Mouse (Mus musculus) mesoderm, embryonic 11.5 days (tissue): Measurements from ENCODE around the gene Mn1.
A peak's percentile ranks its signal among the peaks of the same experiment; 100 is the strongest.

Source experiments
- DNase-seq: peaks from one replicate; pipeline ENCODE4 v3.0.0-alpha.2; 2012; ENCODE audit warnings: low read depth, low spot score

Mn1 gene

DNA sequence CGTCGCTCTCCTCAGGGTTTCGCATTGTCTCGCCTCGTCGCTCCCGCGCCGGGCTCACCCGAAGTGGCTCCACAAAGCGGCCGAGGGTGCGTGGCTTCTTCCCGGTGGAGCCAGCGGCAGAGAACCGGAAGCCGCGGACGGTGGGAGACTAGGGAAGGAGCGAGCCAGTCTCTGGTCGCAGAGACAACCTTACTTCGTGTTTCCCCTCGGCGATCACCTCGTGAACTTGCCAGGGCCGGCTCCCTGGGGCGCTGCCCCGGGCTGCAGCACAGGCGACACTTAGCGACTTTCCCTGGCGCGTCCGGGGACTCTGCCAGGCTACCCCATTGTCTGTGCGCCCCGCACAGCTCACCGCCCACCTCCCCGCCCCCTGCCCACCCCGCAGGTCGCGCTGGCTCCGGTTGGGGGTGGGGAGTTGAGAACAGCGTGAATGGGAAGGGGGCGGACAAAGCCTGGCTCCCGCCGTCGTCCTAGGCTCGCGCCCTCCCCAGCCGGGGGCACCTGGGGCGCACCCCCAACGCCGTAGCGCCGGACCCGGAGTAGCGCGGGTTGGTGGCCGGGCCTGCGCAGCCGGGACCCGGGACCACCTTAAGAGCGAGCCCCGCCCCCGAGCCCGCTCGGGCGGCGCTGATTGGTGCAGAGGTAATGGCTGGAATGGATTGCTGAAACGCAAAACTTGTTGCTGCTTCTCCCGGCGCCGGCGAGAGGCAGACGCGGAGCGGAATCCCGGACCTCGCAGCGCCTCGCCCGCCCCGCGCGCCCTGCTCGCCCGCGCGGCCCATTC is at the start of gene Mn1:
Mn1 (plus strand) TSS at position 772 of the 784 bp plus-strand sequence.
- peak; percentile 96 for DNase-seq

DNA sequence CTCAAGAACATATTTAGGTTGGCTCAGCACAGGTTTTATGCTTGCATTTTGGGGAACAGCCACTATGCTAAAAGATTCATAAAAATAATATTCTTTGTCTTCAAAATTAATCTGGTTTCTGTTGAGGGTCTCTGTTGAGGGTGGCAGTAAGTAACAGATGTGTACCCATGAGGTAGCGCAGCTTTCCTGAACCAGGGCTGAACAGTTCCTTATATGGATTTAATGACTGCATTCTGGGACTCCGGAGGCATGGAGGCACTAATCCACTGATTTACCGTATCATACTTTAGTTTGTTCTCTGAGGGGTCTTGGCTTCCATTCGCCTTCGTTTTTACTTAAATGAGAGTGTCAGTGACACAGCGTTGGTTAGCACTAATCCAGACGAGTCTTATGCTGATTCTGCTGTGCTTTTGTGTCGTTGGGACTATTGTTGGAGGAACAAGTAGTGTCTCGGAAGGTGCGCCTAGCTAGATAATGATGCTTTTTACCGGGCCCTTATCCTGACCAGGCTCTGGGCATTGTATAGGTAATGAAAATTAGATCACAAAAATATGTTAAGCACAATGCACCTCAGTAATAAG is 49.1 kb upstream of the Mn1 start:
- no peak for DNase-seq

- peak; percentile 38 for DNase-seq
Observed at GRCm38 (mm10) chr5:111368576-111368975, 48.6 kb upstream of the Mn1 start.

GRCm38 (mm10) chr5:111375616-111376015 is 41.5 kb upstream of the Mn1 start:
- no peak for DNase-seq

GRCm38 (mm10) chr5:111376276-111377020 is 40.7 kb upstream of the Mn1 start:
- DNase-seq = no peak

DNA sequence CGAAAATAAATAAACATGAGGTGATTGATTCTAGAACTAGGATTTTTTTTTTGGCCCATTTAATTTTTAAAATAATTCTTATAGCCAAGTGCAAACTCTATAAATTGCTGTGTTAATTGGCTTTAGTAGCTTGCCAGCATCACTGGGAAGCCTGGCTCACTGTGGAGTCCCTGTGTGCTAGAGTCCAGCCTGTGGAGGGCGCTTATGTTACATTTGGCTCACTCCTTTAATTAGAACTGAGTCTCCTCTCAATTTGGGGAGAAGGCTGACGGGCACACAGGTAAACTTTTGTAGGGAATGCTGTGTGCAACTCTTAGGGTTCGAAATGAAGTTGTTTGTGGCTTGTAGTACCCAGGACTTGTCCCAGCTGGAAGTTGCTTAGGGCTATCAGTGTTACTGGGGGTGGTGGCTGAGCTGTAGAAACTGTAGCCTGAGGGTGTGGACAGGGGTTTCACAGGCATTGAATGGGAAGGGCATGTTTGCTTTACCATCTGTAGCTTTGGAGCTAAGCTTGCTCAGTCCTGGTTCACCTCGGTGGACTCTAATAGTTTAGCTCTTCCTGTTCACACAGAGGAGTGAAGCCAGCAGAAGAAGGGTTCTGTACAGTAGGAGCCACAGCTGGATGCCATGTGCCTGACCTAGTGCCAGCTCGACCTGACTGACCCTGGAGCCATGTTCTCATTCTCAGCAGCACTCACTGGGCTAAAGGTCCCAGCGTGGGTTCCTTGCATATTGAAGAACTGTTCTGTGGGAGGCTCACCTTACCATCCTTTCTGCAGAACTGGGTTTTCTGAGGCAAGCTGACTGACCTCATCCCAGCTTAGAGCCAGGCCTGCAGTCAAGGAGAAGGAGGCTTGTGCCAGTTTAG is 38.8 kb upstream of the Mn1 start:
- DNase-seq = no peak

DNA sequence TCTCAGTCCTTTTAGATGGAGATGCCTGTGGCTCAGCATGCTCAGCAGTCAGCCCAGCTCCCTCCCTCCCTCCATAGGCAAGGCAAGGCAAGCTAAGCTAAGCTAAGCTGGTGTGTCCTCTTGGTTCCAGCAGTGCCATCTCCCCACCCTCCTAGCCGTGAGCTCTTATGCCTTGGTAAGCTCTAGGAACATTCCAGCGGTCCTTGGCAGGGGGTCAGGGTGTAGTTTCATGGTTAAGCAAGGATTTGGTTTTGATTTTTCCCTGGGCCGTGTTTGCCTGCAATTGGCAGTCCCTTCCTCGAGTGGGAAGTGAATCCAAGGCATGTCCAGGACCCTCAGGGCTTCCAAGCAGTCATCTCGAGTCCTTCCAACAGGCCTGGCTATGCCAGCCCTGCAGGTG is 33.8 kb upstream of the Mn1 start:
- DNase-seq = no peak

DNA sequence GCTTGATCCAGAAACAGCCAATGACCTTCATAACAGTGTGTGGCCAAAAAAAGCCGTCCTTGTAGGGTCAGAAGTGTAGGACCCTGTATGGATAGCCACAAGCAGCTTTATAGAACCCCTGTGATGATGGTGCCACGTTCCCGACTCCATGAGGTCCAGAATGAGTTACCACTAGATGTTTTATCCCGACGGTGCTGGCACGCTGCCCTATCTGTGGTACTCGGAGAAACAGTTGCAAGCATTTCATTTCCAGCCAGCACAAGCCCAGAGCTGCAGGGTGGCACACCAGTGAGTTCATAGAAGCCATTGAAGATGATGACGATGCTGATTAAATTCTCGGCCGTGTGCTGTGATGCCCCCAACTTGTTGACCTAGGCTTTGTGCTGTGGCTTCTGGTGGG is 26.3 kb upstream of the Mn1 start:
- no peak for DNase-seq

DNA sequence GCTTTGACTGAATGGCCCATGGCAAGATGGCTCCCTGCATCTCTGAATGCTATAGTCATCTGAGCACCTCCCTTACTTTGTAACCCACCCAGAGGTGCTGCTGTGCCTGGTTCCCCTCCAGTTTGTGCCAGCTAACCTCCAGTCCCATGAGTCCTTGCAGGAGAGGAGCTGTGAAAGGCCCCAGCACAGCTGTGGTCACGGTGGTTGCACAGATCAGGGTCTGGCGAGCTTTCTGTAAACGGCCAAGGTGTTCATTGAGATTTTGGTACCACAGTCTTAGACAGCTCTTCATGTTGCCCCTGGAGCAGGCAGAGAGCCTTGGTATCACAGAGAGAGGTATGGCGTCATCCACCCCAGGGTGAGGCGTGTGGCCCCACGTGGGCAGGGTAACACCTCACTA is 25.7 kb upstream of the Mn1 start:
- DNase-seq = no peak

DNA sequence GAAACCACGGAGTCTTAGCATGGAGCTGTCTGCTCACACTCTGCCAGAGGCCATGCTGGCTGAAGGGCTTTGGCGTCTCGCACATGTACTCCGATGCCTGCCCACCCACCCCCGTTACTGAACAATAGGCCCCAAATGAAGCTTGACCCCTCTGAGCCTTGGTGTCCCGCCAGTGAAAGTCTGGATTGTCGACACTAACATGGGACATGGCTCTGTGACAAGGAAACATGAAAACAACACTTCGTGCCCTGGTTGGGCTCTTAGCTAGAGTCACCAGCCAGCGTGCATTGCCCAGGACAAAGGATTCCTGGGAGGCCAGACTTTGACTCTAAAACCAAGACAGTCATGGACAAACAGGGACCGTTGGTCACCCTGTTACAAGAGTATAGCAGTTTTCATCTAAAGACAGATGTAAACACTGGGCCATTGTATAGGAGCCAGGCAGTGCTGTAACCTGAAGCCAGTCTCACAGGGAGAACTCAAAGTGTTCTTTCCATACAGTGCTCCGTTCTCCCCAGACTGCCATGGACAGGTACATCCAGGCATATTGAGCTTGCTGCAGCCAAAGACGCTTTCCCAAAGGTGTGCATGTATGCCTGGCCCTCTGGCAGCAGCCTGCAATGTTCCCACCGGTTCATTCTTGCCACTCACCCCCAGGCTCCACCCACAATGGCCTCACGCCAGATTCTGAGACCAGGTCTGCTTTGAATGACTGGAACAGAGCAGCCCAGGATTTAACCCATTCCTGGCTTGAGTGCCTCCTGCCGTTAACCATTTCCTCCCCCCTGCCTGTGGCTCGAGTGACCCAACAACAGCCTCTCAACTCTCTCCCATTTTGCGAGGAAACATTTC is 23.6 kb upstream of the Mn1 start:
- peak; percentile 89 for DNase-seq

- no peak for DNase-seq
Observed at GRCm38 (mm10) chr5:111394198-111395053, 22.7 kb upstream of the Mn1 start.

- DNase-seq = no peak
Observed at GRCm38 (mm10) chr5:111395771-111396170, 21.4 kb upstream of the Mn1 start.

- DNase-seq = no peak
Observed at GRCm38 (mm10) chr5:111396199-111396598, 21.0 kb upstream of the Mn1 start.

DNA sequence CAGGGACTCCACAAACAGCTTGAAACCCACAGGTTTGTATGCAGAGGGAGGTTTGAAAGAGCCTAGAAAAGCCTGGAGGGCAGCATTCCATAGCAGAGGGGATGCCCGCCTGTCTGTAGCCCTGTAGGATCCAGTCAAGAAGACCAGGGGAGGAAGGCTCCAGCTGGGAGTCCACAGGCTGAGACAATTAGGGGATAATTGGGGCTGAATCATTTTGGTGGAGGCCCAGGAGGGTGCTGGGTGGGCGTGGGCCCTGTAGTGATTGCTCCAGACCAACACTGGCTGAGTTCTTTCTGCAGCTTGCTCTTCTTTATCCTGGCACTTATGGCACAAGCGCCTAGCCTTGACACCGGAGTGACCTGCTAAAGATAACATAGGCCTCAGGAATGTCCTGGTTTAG is 18.7 kb upstream of the Mn1 start:
- no peak for DNase-seq

GRCm38 (mm10) chr5:111399271-111399670 is 17.9 kb upstream of the Mn1 start:
- no peak for DNase-seq

DNA sequence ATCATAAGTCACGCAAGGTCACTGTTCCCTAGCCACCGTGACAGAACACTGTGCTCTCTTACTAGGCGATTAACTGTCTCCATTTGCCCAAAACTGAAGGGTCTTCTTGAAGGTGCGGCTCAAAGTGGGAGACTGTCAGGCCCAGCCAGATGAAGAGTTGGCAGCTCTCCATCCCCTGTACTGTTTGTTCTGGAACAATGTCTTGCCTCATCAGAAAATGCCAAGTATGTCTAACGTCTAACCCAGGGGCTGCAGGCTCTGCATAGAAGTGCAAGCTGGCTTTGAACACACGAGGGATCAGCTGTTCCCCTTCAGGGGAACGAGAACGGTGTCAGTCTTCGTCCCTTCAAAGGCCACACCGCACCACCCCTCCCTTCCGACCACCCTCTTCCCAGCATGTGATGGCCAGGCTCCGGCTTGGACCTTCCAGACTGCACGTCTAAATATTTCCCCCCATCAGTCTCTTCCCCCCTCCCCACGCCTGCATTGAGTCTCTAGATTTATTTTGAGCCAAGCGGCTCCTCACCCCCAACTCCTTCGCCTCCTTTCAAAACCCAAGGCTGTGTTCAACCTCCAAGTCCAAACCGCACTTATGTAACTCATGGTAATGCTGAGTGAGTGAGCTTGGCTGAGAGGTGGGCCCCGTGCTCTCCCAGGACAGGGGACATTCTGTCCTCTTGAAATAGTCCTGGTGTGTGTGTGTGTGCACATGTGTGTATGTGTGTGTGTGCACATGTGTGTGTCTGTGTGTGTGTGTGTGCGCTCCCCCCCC is 15.1 kb upstream of the Mn1 start:
- no peak for DNase-seq

GRCm38 (mm10) chr5:111402651-111402996 is 14.5 kb upstream of the Mn1 start:
- no peak for DNase-seq

DNA sequence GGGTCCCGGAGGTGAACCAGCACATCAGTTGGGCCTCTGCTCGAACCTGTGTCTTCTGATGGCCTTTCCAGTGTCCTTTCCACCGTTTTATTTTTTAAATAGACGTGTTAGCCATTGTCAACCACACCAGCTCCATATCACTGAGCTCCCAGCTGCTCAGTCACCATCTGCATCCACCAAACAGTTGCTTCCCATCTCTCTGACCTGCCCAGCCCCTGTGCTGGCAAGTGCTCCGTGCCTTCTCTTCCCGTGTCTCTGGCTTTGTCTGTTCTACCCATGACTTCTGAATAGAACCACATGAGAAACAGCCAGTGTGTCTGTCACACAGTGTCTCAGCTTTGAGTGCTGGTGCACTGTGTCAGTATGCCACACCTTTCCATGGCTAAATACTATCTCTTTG is 12.4 kb upstream of the Mn1 start:
- DNase-seq = no peak

- DNase-seq = peak; percentile 68
Observed at GRCm38 (mm10) chr5:111408470-111409105, 8.6 kb upstream of the Mn1 start.
